Mouse (Mus musculus): ENCODE measurements at regions not wholly inside any gene's neighbourhood (a gene's known extent, or its start where the extent isn't known, plus 50 kb on each side); places are given as distances from the start of the nearest gene placed in this dataset.

GRCm38 (mm10) chr6:17400147-17400546 is 63.5 kb upstream of the Met start:
- no peak for DNase-seq (ENCODE audit: low read depth, low spot score)

DNA sequence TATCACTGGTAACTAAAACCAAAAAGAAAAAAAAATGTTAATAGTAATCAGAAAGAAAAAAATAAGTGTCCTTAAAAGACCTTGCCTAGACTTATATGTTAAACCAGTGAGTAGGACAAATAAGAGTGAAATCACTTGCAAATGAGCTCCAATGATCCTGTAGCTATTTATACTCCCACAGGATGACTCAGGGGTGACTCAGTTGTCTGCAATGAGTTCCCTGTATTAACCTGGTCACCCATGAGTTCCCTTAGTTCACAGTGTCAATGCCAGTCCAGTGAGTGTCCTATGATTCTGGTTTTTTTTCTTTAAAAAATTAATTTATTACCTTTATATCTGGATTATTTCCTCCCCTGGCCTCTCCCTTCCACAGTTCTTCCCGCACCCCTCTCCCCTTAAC is 55.5 kb upstream of the Met start:
- no peak for DNase-seq (ENCODE audit: low read depth, low spot score)

DNA sequence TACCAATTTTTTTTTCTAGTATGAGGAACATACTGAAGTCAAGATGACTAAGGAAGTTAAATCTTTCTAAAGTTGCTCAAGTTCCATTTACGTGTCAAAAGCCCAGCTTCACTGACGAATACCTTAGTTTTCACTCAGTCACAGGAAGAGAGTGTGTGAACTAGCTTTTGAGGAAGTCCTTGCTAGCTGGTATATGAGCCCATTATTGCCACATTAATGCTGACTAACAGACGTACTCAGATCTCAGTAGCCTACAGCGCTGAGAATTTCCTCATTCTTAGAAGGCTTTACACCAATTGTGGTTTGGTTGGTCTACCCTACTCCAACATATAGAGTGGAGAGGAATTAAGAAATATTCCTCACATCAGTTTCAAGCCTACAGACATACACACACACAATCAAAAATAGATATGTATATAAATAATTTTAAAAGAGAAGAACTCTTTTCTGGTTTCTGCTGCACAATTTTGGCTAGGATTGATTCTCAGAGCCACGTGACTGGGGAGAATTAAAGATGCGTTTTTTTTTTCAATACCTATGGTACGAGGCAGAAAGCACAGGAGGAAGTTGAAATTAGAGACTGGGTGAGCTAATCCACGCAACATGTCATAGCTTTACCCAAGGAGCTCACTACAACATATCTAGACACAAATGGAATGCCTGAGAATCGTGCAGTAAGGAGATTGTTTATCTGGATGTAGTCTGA is 53.7 kb upstream of the Met start:
- peak; percentile 2 for DNase-seq (ENCODE audit: low read depth, low spot score)

DNA sequence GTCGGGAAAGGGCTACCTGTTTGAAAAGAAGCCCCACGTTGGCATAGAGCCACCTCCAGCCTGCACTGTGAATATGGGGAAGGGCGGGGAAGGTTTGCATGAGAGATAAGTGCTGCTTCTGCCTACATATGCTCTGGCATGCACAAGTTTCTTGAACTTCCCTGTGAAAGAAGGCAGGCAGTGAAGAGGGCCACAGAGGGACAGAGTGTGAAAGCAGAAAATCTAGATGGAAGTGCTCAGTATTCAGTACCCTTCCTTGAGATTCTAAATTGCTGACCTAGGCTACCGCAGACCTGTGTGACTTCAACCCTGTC is 53.2 kb upstream of the Met start:
- DNase-seq (ENCODE audit: low read depth, low spot score): no peak

All from A20 (cell line).